Mouse (Mus musculus): Measurements from ENCODE around the gene Nutm2.

DNA sequence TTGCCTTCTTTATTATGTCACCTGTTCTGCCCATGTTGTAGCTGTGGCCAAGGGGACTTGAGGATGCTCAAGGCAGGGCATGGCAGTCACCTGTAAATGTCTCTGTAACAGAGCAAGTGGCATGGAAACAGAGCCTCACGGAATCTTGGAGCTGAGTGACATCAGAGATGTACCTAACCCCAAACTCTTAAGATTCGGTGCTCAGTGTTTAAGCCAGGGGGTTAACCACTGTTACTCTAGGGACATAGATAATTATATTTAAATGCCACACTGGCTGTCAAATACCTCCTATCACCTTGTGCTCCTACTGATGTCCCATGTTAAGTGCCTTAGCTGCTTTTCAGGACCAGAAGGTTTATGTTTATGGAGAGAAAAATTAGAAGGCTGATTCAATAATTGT is 23.3 kb upstream of the Nutm2 start, which contains the start of gene Gm47429:
- no peak for TF ChIP-seq CTCF (IDR thresholded peaks at IDR 0.05; ENCODE audit: borderline replicate concordance, control insufficient read depth, extremely low read depth, insufficient read depth, low read length, poor library complexity)
- TF ChIP-seq POLR2A (IDR thresholded peaks at IDR 0.05; ENCODE audit: control insufficient read depth, extremely low read depth, insufficient read depth, low read length, poor library complexity) = no peak

Data from thymus, adult 2 months (tissue).